Mouse (Mus musculus) heart, adult 2 months (tissue): ENCODE results near the gene Parp1.

ENCODE experiments used
- CTCF ChIP-seq: fragments of 200-600 bp; IDR thresholded peaks from 2 replicates; pipeline ENCODE4 v1.8.1; 2022; ENCODE audit warnings: antibody characterized with exemption, mild to moderate bottlenecking, moderate library complexity
- EP300 ChIP-seq: fragments of 200-500 bp; IDR thresholded peaks from 2 replicates; pipeline ENCODE4 v1.6.1; 2011; ENCODE audit warnings: low read depth, low read length, control low read depth; ENCODE audit not compliant: insufficient read depth
- POLR2A ChIP-seq: fragments of 200-500 bp; IDR thresholded peaks from 2 replicates; pipeline ENCODE4 v1.6.1; 2011; ENCODE audit warnings: mild to moderate bottlenecking, low read depth, low read length, control low read depth; ENCODE audit not compliant: insufficient read depth

- TF ChIP-seq CTCF: no peak
- no peak for TF ChIP-seq EP300
- no peak for TF ChIP-seq POLR2A
These were observed 38.8 kb downstream of the Parp1 start for GRCm38 (mm10) chr1:180607578-180607879.
